Mouse (Mus musculus): ENCODE results near the gene 9130023H24Rik.

9130023H24Rik gene

GRCm38 (mm10) chr7:128237927-128238778 lies at the start of gene 9130023H24Rik:
Gene 9130023H24Rik (minus strand): TSS chr7:128238031.
- DNase-seq (ENCODE audit: low spot score in 2 of 2), result peak; percentile 98 to 99

GRCm38 (mm10) chr7:128285060-128285459 lies 47.2 kb upstream of the 9130023H24Rik start:
- no peak for DNase-seq (ENCODE audit: low spot score in 2 of 2)

DNA sequence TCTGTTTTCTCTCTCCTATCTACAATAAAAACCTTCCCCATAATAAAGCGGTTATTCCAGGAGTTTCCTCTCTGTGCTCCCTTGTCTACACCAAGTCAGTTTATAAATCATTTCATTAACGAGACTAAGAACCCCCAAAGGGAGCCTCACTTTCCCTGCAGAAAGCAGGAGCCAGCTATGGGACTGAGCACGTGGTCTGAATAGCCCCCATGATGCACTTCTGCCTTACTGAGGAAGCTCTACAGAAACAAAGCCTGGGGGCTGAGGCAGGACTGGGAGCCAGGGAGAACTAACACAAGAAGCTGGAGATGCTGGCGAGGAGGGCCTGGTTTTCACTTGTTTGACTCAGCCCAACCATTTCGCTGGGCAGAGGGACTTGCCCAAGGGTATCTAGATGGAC lies 46.2 kb upstream of the 9130023H24Rik start:
- no peak for DNase-seq (ENCODE audit: low spot score in 2 of 2)

- DNase-seq (ENCODE audit: low spot score in 2 of 2), result no peak
Observed at GRCm38 (mm10) chr7:128282532-128283244, 44.9 kb upstream of the 9130023H24Rik start.

- no peak for DNase-seq (ENCODE audit: low spot score in 2 of 2)
Observed at GRCm38 (mm10) chr7:128281765-128282164, 43.9 kb upstream of the 9130023H24Rik start.

DNA sequence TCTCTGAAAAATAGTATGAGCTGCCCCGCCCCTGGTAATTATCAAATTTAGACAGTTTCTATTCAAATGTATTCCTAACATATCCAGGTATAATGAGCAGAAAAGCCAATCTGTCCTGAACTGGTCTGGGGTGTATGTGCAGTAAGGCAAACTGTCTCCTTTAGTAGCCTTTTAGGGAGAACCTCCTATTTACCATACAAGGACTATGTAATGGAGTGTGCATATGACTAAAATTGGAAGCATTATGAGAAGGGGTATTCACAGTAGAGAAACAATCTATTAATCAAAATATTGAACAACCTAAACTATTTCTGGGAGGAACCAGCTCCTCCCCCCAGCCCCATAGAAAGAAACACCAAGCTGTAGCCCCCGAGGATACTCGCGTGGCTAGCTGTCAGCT lies 41.9 kb upstream of the 9130023H24Rik start:
- no peak for DNase-seq (ENCODE audit: low spot score in 2 of 2)

- DNase-seq (ENCODE audit: low spot score in 2 of 2), result no peak
Observed at GRCm38 (mm10) chr7:128276051-128276450, 38.2 kb upstream of the 9130023H24Rik start.

GRCm38 (mm10) chr7:128271496-128271895 lies 33.7 kb upstream of the 9130023H24Rik start:
- DNase-seq (ENCODE audit: low spot score in 2 of 2), result no peak

- no peak for DNase-seq (ENCODE audit: low spot score in 2 of 2)
Observed at GRCm38 (mm10) chr7:128270431-128270850, 32.6 kb upstream of the 9130023H24Rik start.

GRCm38 (mm10) chr7:128267813-128268212 lies 30.0 kb upstream of the 9130023H24Rik start:
- no peak for DNase-seq (ENCODE audit: low spot score in 2 of 2)

DNA sequence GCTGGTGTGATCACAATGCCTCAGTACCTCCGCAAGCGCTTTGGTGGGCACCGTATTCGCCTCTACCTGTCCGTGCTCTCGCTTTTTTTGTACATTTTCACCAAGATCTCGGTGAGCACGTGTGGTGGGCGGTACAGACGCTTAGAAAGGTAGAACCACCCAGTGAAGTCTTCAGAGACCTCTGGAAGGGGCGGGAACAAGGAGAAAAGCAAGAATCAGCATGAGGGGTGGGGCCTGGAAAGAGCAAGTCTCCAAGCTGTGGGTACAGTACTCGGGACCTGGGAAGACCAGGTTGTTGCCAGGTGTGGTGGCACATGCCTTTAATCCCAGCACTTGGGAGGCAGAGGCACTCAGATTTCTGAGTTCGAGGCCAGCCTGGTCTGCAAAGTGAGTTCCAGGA lies 29.6 kb upstream of the 9130023H24Rik start:
- DNase-seq (ENCODE audit: low spot score in 2 of 2), result no peak

GRCm38 (mm10) chr7:128266056-128266455 lies 28.2 kb upstream of the 9130023H24Rik start:
- no peak for DNase-seq (ENCODE audit: low spot score in 2 of 2)

DNA sequence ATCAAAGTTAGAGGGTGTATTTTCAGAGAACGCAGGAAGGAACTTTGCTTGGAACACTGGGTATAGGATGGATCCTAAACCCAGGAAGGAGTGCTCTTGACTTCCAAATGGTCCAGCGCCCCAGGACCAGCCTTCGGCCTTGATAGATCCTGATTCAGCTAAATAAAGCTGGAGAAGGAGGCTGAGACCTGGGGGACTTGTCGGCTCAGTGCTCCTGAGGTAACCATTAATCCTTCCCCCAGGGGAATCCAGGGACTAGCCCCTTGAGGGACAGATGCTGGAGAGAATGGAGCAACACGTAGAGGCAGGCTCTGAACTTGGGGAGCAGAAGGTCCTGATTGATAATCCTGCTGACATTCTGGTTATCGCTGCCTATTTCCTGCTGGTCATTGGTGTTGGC lies 27.6 kb upstream of the 9130023H24Rik start, which contains the start of gene Slc5a2:
TSS of gene Slc5a2 (plus strand) at position 247 of the 400 bp plus-strand sequence.
- no peak for DNase-seq (ENCODE audit: low spot score in 2 of 2)

GRCm38 (mm10) chr7:128256783-128257334 lies 19.0 kb upstream of the 9130023H24Rik start:
- DNase-seq (ENCODE audit: low spot score in 2 of 2), result peak in 1 of 2 experiments; percentile 28

- no peak for DNase-seq (ENCODE audit: low spot score in 2 of 2)
Observed at GRCm38 (mm10) chr7:128255757-128256156, 17.9 kb upstream of the 9130023H24Rik start.

DNA sequence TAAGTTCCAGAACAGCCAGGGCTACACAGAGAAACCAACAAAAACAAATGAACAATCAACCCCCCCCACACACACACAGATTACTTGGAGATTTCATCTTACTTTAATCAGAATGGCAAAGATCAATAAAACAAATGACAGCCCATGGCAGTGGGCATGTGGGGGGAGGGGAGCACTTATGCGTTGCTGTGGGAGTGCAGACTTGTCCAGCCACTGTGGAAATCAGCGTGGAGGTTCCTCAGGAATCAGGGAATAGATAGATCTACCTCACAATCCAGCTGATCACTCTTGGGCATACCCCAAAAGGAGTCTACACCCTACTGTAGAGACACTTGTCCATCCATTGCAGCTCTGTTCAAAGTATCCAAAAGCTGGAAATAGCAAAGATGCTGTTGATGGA lies 17.1 kb upstream of the 9130023H24Rik start:
- DNase-seq (ENCODE audit: low spot score in 2 of 2), result no peak

DNA sequence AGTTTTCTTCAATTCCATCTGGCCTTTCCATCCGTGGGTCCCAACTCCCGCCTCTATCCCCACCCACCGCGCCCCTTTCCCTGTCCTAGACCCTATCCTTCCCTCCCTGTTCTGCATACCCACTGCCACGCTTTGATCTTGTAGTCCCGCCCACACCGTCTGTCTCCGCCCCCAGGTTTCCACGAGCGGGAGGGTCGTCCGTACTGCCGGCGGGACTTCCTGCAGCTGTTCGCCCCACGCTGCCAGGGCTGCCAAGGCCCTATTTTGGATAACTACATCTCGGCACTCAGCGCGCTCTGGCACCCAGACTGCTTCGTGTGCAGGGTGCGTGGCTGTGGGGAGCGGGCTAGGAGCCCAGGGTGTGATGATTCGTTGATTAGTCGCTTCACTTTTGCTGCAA lies 14.8 kb upstream of the 9130023H24Rik start:
- no peak for DNase-seq (ENCODE audit: low spot score in 2 of 2)

DNA sequence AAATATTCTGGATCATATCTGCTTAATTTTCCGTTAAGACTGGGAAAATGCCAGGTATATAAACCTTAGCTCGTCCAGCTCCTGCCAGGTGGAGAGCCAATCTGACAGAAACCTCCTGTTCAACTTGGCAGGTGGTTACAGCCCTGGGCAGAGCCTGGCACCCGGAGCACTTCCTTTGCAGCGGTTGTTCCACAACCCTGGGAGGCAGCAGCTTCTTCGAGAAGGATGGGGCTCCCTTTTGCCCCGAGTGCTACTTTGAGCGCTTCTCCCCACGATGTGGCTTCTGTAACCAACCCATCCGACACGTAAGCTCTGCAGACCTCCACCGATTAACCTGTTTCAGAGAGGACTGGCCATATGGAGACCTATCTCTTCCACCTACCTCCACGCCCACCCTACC lies 14.1 kb upstream of the 9130023H24Rik start:
- no peak for DNase-seq (ENCODE audit: low spot score in 2 of 2)

DNA sequence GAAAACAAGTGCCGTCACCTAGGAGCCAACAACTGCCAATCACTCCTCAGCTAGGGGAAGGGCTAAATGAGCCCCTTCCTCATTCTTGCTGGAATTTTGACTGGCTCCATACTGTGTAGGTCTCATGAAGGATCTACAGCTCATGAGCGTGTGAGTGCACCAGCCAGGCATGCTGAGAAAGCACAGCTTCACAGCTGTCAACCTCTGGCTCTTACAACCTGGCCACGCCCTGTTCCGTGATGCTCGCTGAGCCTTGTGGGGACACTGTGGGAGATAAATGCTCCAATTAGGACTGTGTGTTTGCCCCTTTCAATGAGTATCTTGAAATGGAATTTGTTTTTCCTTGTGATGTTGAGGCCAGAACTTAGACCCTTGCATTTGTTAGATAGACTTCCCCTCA lies 12.2 kb upstream of the 9130023H24Rik start:
- DNase-seq (ENCODE audit: low spot score in 2 of 2), result no peak

GRCm38 (mm10) chr7:128248081-128249042 lies 10.5 kb upstream of the 9130023H24Rik start:
- no peak for DNase-seq (ENCODE audit: low spot score in 2 of 2)

- peak; percentile 84 to 89 for DNase-seq (ENCODE audit: low spot score in 2 of 2)
Observed at GRCm38 (mm10) chr7:128247443-128247842, 9.6 kb upstream of the 9130023H24Rik start.
